Mouse (Mus musculus): ENCODE data around the gene Mlkl. TPM values are rescaled to one million over a fixed set of nuclear protein-coding genes. Genes with fewer than 3 reads are reported as not detected.

Gene Mlkl
- total RNA-seq (2014; rRNA removed), result not detected in 2 replicates
- polyA plus RNA-seq (2015; fragmentation: Nextera tagmentation; extraction: Ambion mirVana), result 0.43 and 0.56 TPM in 2 replicates

GRCm38 (mm10) chr8:111337890-111338347, at the start of gene Mlkl:
Mlkl (minus strand) TSS chr8:111338177.
- no peaks in the 10 kb centered on the region for H3K9me3 ChIP-seq (ENCODE audit: low read length)
- H3K9ac ChIP-seq (replicated peaks; ENCODE audit: low read length, poor library complexity, severe bottlenecking), result 0 out of 2 replicates have a peak within 1 kb of the TSS, but pooled peaks have one; percentile 2
- H3K4me3 ChIP-seq (ENCODE audit: low read depth, low read length), result peak within 1 kb of the TSS; percentile 31
- peaks cover 11% of the 10 kb centered on the region; the same call in 1 of the 2 replicates for H3K27me3 ChIP-seq (ENCODE audit: insufficient read depth, low read length)
- no peaks in the 10 kb centered on the region for H3K4me1 ChIP-seq (ENCODE audit: insufficient read depth, low read length)
- under 1% methylated on average over 29 of the region's 29 CpGs for WGBS
- ATAC-seq (ENCODE audit: low FRiP score) (no peak), DNase-seq (ENCODE audit: low spot score) (peak; percentile 31)
- H3K36me3 ChIP-seq (ENCODE audit: insufficient read depth, low read length), result no peaks in the 10 kb centered on the region
- TF ChIP-seq CTCF (IDR thresholded peaks at IDR 0.05), result no peak
- H3K4me2 ChIP-seq (ENCODE audit: low read depth, low read length, poor library complexity, severe bottlenecking), result peak within 1 kb of the TSS; percentile 57
- H3K27ac ChIP-seq (ENCODE audit: low read depth, low read length), result no peak within 1 kb of the TSS

- no peak for TF ChIP-seq CTCF (IDR thresholded peaks at IDR 0.05)
- DNase-seq (ENCODE audit: low spot score), result no peak
- H3K4me3 ChIP-seq (ENCODE audit: low read depth, low read length), result no peak overlapping the region
- 67% methylated on average over 9 of the region's 9 CpGs for WGBS
- no peak overlapping the region for H3K4me2 ChIP-seq (ENCODE audit: low read depth, low read length, poor library complexity, severe bottlenecking)
- no peak overlapping the region for H3K27ac ChIP-seq (ENCODE audit: low read depth, low read length)
- H3K9ac ChIP-seq (replicated peaks; ENCODE audit: low read length, poor library complexity, severe bottlenecking), result no peak overlapping the region
- peaks cover 2% of the 10 kb centered on the region; the same call in 1 of the 2 replicates for H3K27me3 ChIP-seq (ENCODE audit: insufficient read depth, low read length)
- H3K9me3 ChIP-seq (ENCODE audit: low read length), result no peaks in the 10 kb centered on the region
- no peaks in the 10 kb centered on the region for H3K36me3 ChIP-seq (ENCODE audit: insufficient read depth, low read length)
- no peak for ATAC-seq (ENCODE audit: low FRiP score)
- no peaks in the 10 kb centered on the region for H3K4me1 ChIP-seq (ENCODE audit: insufficient read depth, low read length)
These were observed 47.9 kb upstream of the Mlkl start for GRCm38 (mm10) chr8:111385915-111386314.

GRCm38 (mm10) chr8:111384628-111385027, 46.7 kb upstream of the Mlkl start:
- no peak for ATAC-seq (ENCODE audit: low FRiP score)
- Histone ChIP-seq H3K4me2 (ENCODE audit: low read depth, low read length, poor library complexity, severe bottlenecking) (no peak overlapping the region), H3K27me3 (ENCODE audit: insufficient read depth, low read length) (no peaks in the 10 kb centered on the region), H3K4me1 (ENCODE audit: insufficient read depth, low read length) (no peaks in the 10 kb centered on the region), H3K9ac (replicated peaks; ENCODE audit: low read length, poor library complexity, severe bottlenecking) (no peak overlapping the region), H3K27ac (ENCODE audit: low read depth, low read length) (no peak overlapping the region), H3K9me3 (ENCODE audit: low read length) (no peaks in the 10 kb centered on the region), H3K36me3 (ENCODE audit: insufficient read depth, low read length) (no peaks in the 10 kb centered on the region), H3K4me3 (ENCODE audit: low read depth, low read length) (no peak overlapping the region)
- no peak for DNase-seq (ENCODE audit: low spot score)
- no peak for TF ChIP-seq CTCF (IDR thresholded peaks at IDR 0.05)
- 58% methylated on average over 2 of the region's 2 CpGs for WGBS

GRCm38 (mm10) chr8:111375192-111375591, 37.2 kb upstream of the Mlkl start:
- 69% methylated on average over 6 of the region's 6 CpGs for WGBS
- H3K27me3 ChIP-seq (ENCODE audit: insufficient read depth, low read length), result no peaks in the 10 kb centered on the region
- H3K4me1 ChIP-seq (ENCODE audit: insufficient read depth, low read length), result no peaks in the 10 kb centered on the region
- H3K9ac ChIP-seq (replicated peaks; ENCODE audit: low read length, poor library complexity, severe bottlenecking), result no peak overlapping the region
- DNase-seq (ENCODE audit: low spot score) (no peak), ATAC-seq (ENCODE audit: low FRiP score) (no peak)
- H3K4me3 ChIP-seq (ENCODE audit: low read depth, low read length), result no peak overlapping the region
- no peak overlapping the region for H3K27ac ChIP-seq (ENCODE audit: low read depth, low read length)
- no peaks in the 10 kb centered on the region for H3K9me3 ChIP-seq (ENCODE audit: low read length)
- H3K4me2 ChIP-seq (ENCODE audit: low read depth, low read length, poor library complexity, severe bottlenecking), result no peak overlapping the region
- TF ChIP-seq CTCF (IDR thresholded peaks at IDR 0.05), result no peak
- H3K36me3 ChIP-seq (ENCODE audit: insufficient read depth, low read length), result no peaks in the 10 kb centered on the region

GRCm38 (mm10) chr8:111369711-111370110, 31.7 kb upstream of the Mlkl start:
- Histone ChIP-seq H3K27me3 (ENCODE audit: insufficient read depth, low read length) (no peaks in the 10 kb centered on the region), H3K36me3 (ENCODE audit: insufficient read depth, low read length) (no peaks in the 10 kb centered on the region), H3K9ac (replicated peaks; ENCODE audit: low read length, poor library complexity, severe bottlenecking) (no peak overlapping the region), H3K4me1 (ENCODE audit: insufficient read depth, low read length) (no peaks in the 10 kb centered on the region), H3K9me3 (ENCODE audit: low read length) (no peaks in the 10 kb centered on the region), H3K4me2 (ENCODE audit: low read depth, low read length, poor library complexity, severe bottlenecking) (no peak overlapping the region), H3K4me3 (ENCODE audit: low read depth, low read length) (no peak overlapping the region), H3K27ac (ENCODE audit: low read depth, low read length) (no peak overlapping the region)
- no peak for TF ChIP-seq CTCF (IDR thresholded peaks at IDR 0.05)
- ATAC-seq (ENCODE audit: low FRiP score), result no peak
- 93% methylated on average over 9 of the region's 9 CpGs for WGBS
- DNase-seq (ENCODE audit: low spot score), result no peak

GRCm38 (mm10) chr8:111367350-111367749, 29.4 kb upstream of the Mlkl start:
- H3K4me3 ChIP-seq (ENCODE audit: low read depth, low read length), result no peak overlapping the region
- H3K4me1 ChIP-seq (ENCODE audit: insufficient read depth, low read length), result no peaks in the 10 kb centered on the region
- ATAC-seq (ENCODE audit: low FRiP score), result no peak
- DNase-seq (ENCODE audit: low spot score), result no peak
- H3K4me2 ChIP-seq (ENCODE audit: low read depth, low read length, poor library complexity, severe bottlenecking), result 0 out of 2 replicates have a peak overlapping the region, but pooled peaks have one; percentile 22
- 85% methylated on average over 8 of the region's 8 CpGs for WGBS
- H3K27me3 ChIP-seq (ENCODE audit: insufficient read depth, low read length), result no peaks in the 10 kb centered on the region
- H3K9me3 ChIP-seq (ENCODE audit: low read length), result no peaks in the 10 kb centered on the region
- no peak overlapping the region for H3K27ac ChIP-seq (ENCODE audit: low read depth, low read length)
- H3K36me3 ChIP-seq (ENCODE audit: insufficient read depth, low read length), result no peaks in the 10 kb centered on the region
- no peak for TF ChIP-seq CTCF (IDR thresholded peaks at IDR 0.05)
- H3K9ac ChIP-seq (replicated peaks; ENCODE audit: low read length, poor library complexity, severe bottlenecking), result no peak overlapping the region
